Mouse (Mus musculus) kidney, embryonic 14.5 days (tissue): ENCODE results near the gene Ctnnd2. TPM values are rescaled to one million over a fixed set of nuclear protein-coding genes. Genes with fewer than 3 reads are reported as not detected.

Source experiments
- ATAC-seq: fragments of 200-750 bp; cut with Nextera tagmentation; 2 replicates; pipeline ENCODE4 v1.8.0; 2017; ENCODE audit warnings: moderate number of reproducible peaks, mild to moderate bottlenecking, moderate TSS enrichment, moderate library complexity; ENCODE audit not compliant: low FRiP score, low TSS enrichment
- H3K27ac ChIP-seq: fragments of 300-500 bp; sonication (generic); 2 replicates; pipeline ENCODE4 v1.5.1; 2014; ENCODE audit warnings: low read depth, mild to moderate bottlenecking, low read length, moderate library complexity, mixed read lengths
- H3K27me3 ChIP-seq: fragments of 300-500 bp; sonication (generic); 2 replicates; pipeline ENCODE4 v1.6.1; 2014; ENCODE audit warnings: mild to moderate bottlenecking, low read length; ENCODE audit not compliant: control insufficient read depth, insufficient read depth
- H3K36me3 ChIP-seq: fragments of 300-500 bp; sonication (generic); 2 replicates; pipeline ENCODE4 v1.6.1; 2014; ENCODE audit warnings: low read length, mixed read lengths; ENCODE audit not compliant: control insufficient read depth, insufficient read depth
- H3K4me1 ChIP-seq: fragments of 300-500 bp; sonication (generic); 2 replicates; pipeline ENCODE4 v1.6.1; 2014; ENCODE audit warnings: low read length, mixed read lengths; ENCODE audit not compliant: control insufficient read depth, insufficient read depth
- H3K4me2 ChIP-seq: fragments of 300-500 bp; sonication (generic); replicated peaks from 2 replicates; pipeline ENCODE4 v1.6.1; 2014; ENCODE audit warnings: low read depth, mild to moderate bottlenecking, low read length
- H3K4me3 ChIP-seq: fragments of 300-500 bp; sonication (generic); 2 replicates; pipeline ENCODE4 v1.5.1; 2014; ENCODE audit warnings: mild to moderate bottlenecking, low read length
- H3K9ac ChIP-seq: fragments of 300-500 bp; sonication (generic); 2 replicates; pipeline ENCODE4 v1.6.1; 2014; ENCODE audit warnings: low read depth, mild to moderate bottlenecking, low read length, moderate library complexity
- H3K9me3 ChIP-seq: fragments of 300-500 bp; sonication (generic); 2 replicates; pipeline ENCODE4 v1.6.1; 2016; ENCODE audit warnings: low read length; ENCODE audit not compliant: control insufficient read depth
- WGBS: fragments of 180-500 bp; shearing (Covaris S2); extraction: QIAGEN DNeasy Blood & Tissue Kit; methylation state at CpG from one replicate; pipeline ENCODE4 v1.1.7; 2014; 5-methylcytosine and 5-hydroxymethylcytosine counted together
- polyA plus RNA-seq: library from polyadenylated mRNA; unstranded; fragments of >200 nt; fragmentation: Nextera tagmentation; extraction: Ambion mirVana; gene quantifications from 2 replicates; pipeline ENCODE4 v1.2.1, GENCODE M21; 2014

Ctnnd2 gene
- polyA plus RNA-seq, 1 experiment from 2014 or later = 4.6 TPM

GRCm38 (mm10) chr15:30615451-30615850, 443.1 kb downstream of the Ctnnd2 start:
- WGBS = 53% methylated on average over 7 of the region's 7 CpGs
- H3K27ac ChIP-seq = no peak overlapping the region
- H3K9me3 ChIP-seq = no peaks in the 10 kb centered on the region
- no peak overlapping the region for H3K9ac ChIP-seq
- H3K4me1 ChIP-seq = no peaks in the 10 kb centered on the region
- H3K27me3 ChIP-seq = no peaks in the 10 kb centered on the region
- no peak overlapping the region for H3K4me3 ChIP-seq
- no peak overlapping the region for H3K4me2 ChIP-seq
- H3K36me3 ChIP-seq = no peaks in the 10 kb centered on the region
- ATAC-seq = no peak

- ATAC-seq = no peak
- 90% methylated on average over 3 of the region's 3 CpGs for WGBS
These were observed 444.5 kb downstream of the Ctnnd2 start for GRCm38 (mm10) chr15:30616861-30617260.

GRCm38 (mm10) chr15:30617932-30618331, 445.5 kb downstream of the Ctnnd2 start:
- no peak overlapping the region for H3K27ac ChIP-seq
- no peaks in the 10 kb centered on the region for H3K4me1 ChIP-seq
- no peak overlapping the region for H3K4me2 ChIP-seq
- WGBS = 88% methylated on average over 2 of the region's 2 CpGs
- H3K9ac ChIP-seq = no peak overlapping the region
- no peak overlapping the region for H3K4me3 ChIP-seq
- no peak for ATAC-seq
- no peaks in the 10 kb centered on the region for H3K27me3 ChIP-seq
- no peaks in the 10 kb centered on the region for H3K9me3 ChIP-seq
- no peaks in the 10 kb centered on the region for H3K36me3 ChIP-seq

More at GRCm38 (mm10) chr15:30616861-30617260, 444.5 kb downstream of the Ctnnd2 start:
- no peak overlapping the region for H3K9ac ChIP-seq
- H3K27ac ChIP-seq = no peak overlapping the region
- H3K4me3 ChIP-seq = no peak overlapping the region
- no peak overlapping the region for H3K4me2 ChIP-seq
- H3K4me1 ChIP-seq = no peaks in the 10 kb centered on the region
- H3K27me3 ChIP-seq = no peaks in the 10 kb centered on the region
- no peaks in the 10 kb centered on the region for H3K9me3 ChIP-seq
- H3K36me3 ChIP-seq = no peaks in the 10 kb centered on the region

- Histone ChIP-seq H3K9ac (no peak overlapping the region), H3K4me3 (no peak overlapping the region), H3K9me3 (no peaks in the 10 kb centered on the region), H3K27me3 (no peaks in the 10 kb centered on the region), H3K27ac (no peak overlapping the region), H3K4me2 (no peak overlapping the region), H3K36me3 (no peaks in the 10 kb centered on the region), H3K4me1 (no peaks in the 10 kb centered on the region)
- WGBS = 17% methylated on average over 3 of the region's 3 CpGs
- peak; percentile 72; the same call in 1 of the 2 replicates for ATAC-seq
These were observed 456.1 kb downstream of the Ctnnd2 start for GRCm38 (mm10) chr15:30628524-30628923.

DNA sequence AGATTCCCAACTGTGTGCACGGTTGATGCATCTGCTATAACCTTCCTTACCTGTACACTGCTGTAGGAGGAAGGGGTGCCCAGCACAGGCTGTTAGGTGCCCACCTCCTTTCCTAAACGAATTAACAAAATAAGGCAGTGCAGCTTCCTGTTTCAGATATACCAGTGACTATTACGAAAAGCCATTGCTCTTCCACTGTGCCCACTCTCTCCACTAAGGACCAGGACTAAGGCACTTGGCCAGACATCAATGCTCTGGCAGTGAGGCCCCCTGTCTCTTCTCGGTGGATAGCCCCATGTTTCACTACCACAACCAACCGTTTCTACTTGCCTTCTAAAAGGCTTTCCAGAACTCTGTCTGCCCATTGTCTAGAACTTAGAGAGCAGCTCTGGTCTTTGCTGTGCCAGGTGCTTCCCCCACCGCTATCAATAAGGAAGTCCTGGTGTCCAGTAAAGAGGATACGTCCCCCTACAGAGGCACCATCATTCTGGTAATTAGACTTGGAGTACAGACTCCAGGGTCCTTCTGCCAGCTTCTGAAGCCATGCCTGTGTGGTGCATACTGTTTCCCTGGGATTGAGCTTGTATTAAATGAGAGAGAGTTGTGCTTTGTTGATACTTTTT, 459.8 kb downstream of the Ctnnd2 start:
- Histone ChIP-seq H3K4me2 (no peak overlapping the region), H3K9me3 (no peaks in the 10 kb centered on the region), H3K27me3 (no peaks in the 10 kb centered on the region), H3K9ac (no peak overlapping the region), H3K36me3 (no peaks in the 10 kb centered on the region), H3K4me1 (no peaks in the 10 kb centered on the region), H3K27ac (no peak overlapping the region), H3K4me3 (no peak overlapping the region)
- ATAC-seq = no peak
- 83% methylated on average over 7 of the region's 7 CpGs for WGBS

GRCm38 (mm10) chr15:30633917-30634316, 461.5 kb downstream of the Ctnnd2 start:
- Histone ChIP-seq H3K9me3 (no peaks in the 10 kb centered on the region), H3K27me3 (no peaks in the 10 kb centered on the region), H3K4me1 (no peaks in the 10 kb centered on the region), H3K4me3 (no peak overlapping the region), H3K4me2 (no peak overlapping the region), H3K36me3 (no peaks in the 10 kb centered on the region), H3K27ac (no peak overlapping the region), H3K9ac (no peak overlapping the region)
- 27% methylated on average over 2 of the region's 2 CpGs for WGBS
- ATAC-seq = no peak

GRCm38 (mm10) chr15:30634522-30634921, 462.1 kb downstream of the Ctnnd2 start:
- no peak overlapping the region for H3K27ac ChIP-seq
- no peak for ATAC-seq
- no peaks in the 10 kb centered on the region for H3K36me3 ChIP-seq
- H3K4me1 ChIP-seq = no peaks in the 10 kb centered on the region
- no peak overlapping the region for H3K4me3 ChIP-seq
- H3K9me3 ChIP-seq = no peaks in the 10 kb centered on the region
- no peak overlapping the region for H3K4me2 ChIP-seq
- no peak overlapping the region for H3K9ac ChIP-seq
- 18% methylated on average over 5 of the region's 5 CpGs for WGBS
- no peaks in the 10 kb centered on the region for H3K27me3 ChIP-seq

DNA sequence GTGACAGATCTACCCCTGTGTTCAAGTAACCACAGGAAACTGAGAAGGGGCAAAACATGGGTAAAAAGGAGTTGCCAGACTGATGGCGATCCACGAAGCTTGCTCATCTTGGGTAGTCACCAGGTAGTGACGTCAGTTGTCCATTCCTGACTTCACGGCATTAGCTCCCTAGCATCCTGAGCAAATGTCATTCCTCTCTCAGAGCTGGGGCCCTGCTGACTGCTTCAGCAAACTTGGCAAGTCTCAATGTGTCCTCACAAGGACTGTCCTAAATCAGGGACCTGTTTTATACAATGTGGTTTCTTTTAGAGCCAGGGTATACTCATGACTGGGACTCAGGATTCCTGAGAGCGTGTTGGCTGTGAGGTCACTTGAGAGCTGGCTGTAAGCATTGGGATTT, 468.3 kb downstream of the Ctnnd2 start:
- Histone ChIP-seq H3K27me3 (0 out of 2 replicates have a peak, but pooled peaks cover 1% of the 10 kb centered on the region), H3K4me1 (no peaks in the 10 kb centered on the region), H3K9ac (no peak overlapping the region), H3K4me2 (no peak overlapping the region), H3K36me3 (no peaks in the 10 kb centered on the region), H3K4me3 (no peak overlapping the region), H3K9me3 (no peaks in the 10 kb centered on the region), H3K27ac (no peak overlapping the region)
- WGBS = 94% methylated on average over 5 of the region's 5 CpGs
- ATAC-seq = no peak

DNA sequence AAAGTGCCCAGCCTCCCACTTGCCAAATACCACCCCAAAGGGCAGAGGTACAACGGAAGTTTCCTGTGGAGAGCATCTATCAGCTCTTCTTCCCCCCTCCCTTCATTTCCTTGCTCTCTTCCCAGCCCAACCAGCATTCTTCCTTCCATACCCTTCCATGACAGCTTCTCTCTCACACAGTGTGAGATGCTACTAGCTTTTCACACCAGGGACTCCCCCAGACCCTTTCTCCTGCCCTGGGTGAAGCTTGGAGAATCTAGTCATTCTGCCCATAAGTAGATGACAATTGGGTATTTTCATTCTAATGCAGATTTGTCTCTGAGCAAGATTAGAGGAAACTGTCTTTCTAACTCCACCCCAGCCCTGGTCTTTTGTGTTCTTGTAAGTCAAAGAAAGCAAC, 473.3 kb downstream of the Ctnnd2 start:
- Histone ChIP-seq H3K4me3 (no peak overlapping the region), H3K4me2 (no peak overlapping the region), H3K9me3 (no peaks in the 10 kb centered on the region), H3K36me3 (no peaks in the 10 kb centered on the region), H3K27me3 (peaks cover 20% of the 10 kb centered on the region), H3K9ac (no peak overlapping the region), H3K4me1 (no peaks in the 10 kb centered on the region), H3K27ac (no peak overlapping the region)
- WGBS = 21% methylated on average over 1 of the region's 1 CpGs
- no peak for ATAC-seq
